Mouse (Mus musculus) heart, embryonic 12.5 days (tissue): ENCODE data around the gene Fam161a. TPM values are rescaled to one million over a fixed set of nuclear protein-coding genes. Genes with fewer than 3 reads are reported as not detected.

ENCODE experiments used
- polyA plus RNA-seq: library from polyadenylated mRNA; unstranded; fragments of >200 nt; fragmentation: Nextera tagmentation; extraction: Ambion mirVana; gene quantifications from 2 replicates; pipeline ENCODE4 v1.2.1, GENCODE M21; 2016

Fam161a gene
- polyA plus RNA-seq, 1 experiment from 2014 or later: 2.1 TPM

Other genes with a start within 250 kb of the Fam161a start
- 3.3 and 5.3 TPM in 2 replicates for gene B3gnt2, start 146.6 kb upstream of the Fam161a start, polyA plus RNA-seq
- gene Zrsr1, start 35.5 kb upstream of the Fam161a start, polyA plus RNA-seq: 2.3 and 3.2 TPM in 2 replicates
- gene Gm28048, start 25.4 kb upstream of the Fam161a start, polyA plus RNA-seq: 8.5 and 9.4 TPM in 2 replicates
- gene Commd1, start 25.1 kb upstream of the Fam161a start, polyA plus RNA-seq: 295 and 316 TPM in 2 replicates
- gene Cct4, start 17.0 kb upstream of the Fam161a start, polyA plus RNA-seq: 240 and 247 TPM in 2 replicates
- gene Xpo1, start 248.5 kb downstream of the Fam161a start, polyA plus RNA-seq: 99.7 and 109 TPM in 2 replicates